Comparison of ENCODE assay signal across 7 mouse cellular contexts in the genomic region with DNA sequence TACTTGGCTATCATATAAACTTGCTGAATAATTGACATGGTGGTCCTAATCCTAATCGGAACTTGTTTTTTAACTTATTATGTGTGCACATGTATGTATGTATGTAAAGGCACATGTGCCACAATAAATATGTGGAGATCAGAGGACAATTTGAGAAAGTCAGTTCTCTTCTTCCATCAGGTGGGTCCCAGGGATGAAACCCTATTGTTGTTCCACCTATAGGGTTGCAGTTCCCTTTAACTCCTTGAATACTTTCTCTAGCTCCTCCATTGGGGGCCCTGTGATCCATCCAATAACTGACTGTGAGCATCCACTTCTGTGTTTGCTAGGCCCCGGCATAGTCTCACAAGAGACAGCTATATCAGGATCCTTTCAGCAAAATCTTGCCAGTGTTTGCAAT. TPM values are rescaled to one million over a fixed set of nuclear protein-coding genes. Genes with fewer than 3 reads are reported as not detected.
A peak's percentile ranks its signal among the peaks of the same experiment; 100 is the strongest.
DNase-seq lines count a peak whose midpoint lies in the region; ATAC-seq and TF ChIP-seq lines count a peak whose summit lies in the region.
"Not testable (repeated sequence)": the region's sequence is repeated elsewhere in the genome, so short reads cannot be mapped to it uniquely, and the experiment has no call there.

No protein-coding gene starts in this region.

- not testable (repeated sequence) for H3K4me3 ChIP-seq in embryonic facial prominence, embryonic 11.5 days (ENCODE audit: low read depth, low read length); forebrain, embryonic 14.5 days (ENCODE audit: low read depth, low read length); lung, embryonic 14.5 days (ENCODE audit: low read depth, low read length); midbrain, embryonic 14.5 days (replicated peaks; ENCODE audit: low read depth, low read length)

- not testable (repeated sequence) for ATAC-seq in embryonic facial prominence, embryonic 11.5 days (replicated peaks; ENCODE audit: insufficient number of reproducible peaks, low FRiP score, low TSS enrichment, low read depth); forebrain, embryonic 14.5 days; lung, embryonic 14.5 days (ENCODE audit: insufficient read depth); midbrain, embryonic 14.5 days (ENCODE audit: low FRiP score, low TSS enrichment)

- not testable (repeated sequence) for H3K36me3 ChIP-seq in embryonic facial prominence, embryonic 11.5 days (replicated peaks; ENCODE audit: control insufficient read depth, insufficient read depth, low read depth, low read length); forebrain, embryonic 14.5 days (ENCODE audit: control insufficient read depth, insufficient read depth, low read length); lung, embryonic 14.5 days (ENCODE audit: insufficient read depth); midbrain, embryonic 14.5 days (ENCODE audit: control insufficient read depth, insufficient read depth, low read length)

- not testable (repeated sequence) for H3K27ac ChIP-seq in embryonic facial prominence, embryonic 11.5 days (replicated peaks; ENCODE audit: low read depth, low read length); forebrain, embryonic 14.5 days (ENCODE audit: low read depth, low read length); lung, embryonic 14.5 days (ENCODE audit: low read depth); midbrain, embryonic 14.5 days (replicated peaks; ENCODE audit: low read depth, low read length)

- not testable (repeated sequence) for H3K4me2 ChIP-seq in embryonic facial prominence, embryonic 11.5 days (ENCODE audit: low read depth, low read length); forebrain, embryonic 14.5 days (ENCODE audit: low read length); lung, embryonic 14.5 days; midbrain, embryonic 14.5 days (ENCODE audit: low read length)

- H3K4me1 ChIP-seq in embryonic facial prominence, embryonic 11.5 days (ENCODE audit: control insufficient read depth, insufficient read depth, low read length); forebrain, embryonic 14.5 days (ENCODE audit: control insufficient read depth, insufficient read depth, low read length); lung, embryonic 14.5 days (ENCODE audit: insufficient read depth); midbrain, embryonic 14.5 days (ENCODE audit: control insufficient read depth, insufficient read depth, low read length): not testable (repeated sequence)

- not testable (repeated sequence) for H3K27me3 ChIP-seq in embryonic facial prominence, embryonic 11.5 days (ENCODE audit: control insufficient read depth, insufficient read depth, low read length); forebrain, embryonic 14.5 days (replicated peaks; ENCODE audit: control insufficient read depth, insufficient read depth, low read length); lung, embryonic 14.5 days (ENCODE audit: insufficient read depth, low read length); midbrain, embryonic 14.5 days (ENCODE audit: control insufficient read depth, insufficient read depth, low read length)

- not testable (repeated sequence) for TF ChIP-seq CTCF in lung, embryonic 14.5 days (IDR thresholded peaks at IDR 0.05; ENCODE audit: low read depth)

- peak; percentile 87 for DNase-seq in embryo, embryonic 10.5 days (ENCODE audit: low spot score)
- peak; percentile 26 for DNase-seq in embryonic facial prominence, embryonic 11.5 days (ENCODE audit: low spot score)
- DNase-seq in forebrain, embryonic 14.5 days (ENCODE audit: low spot score) = peak; percentile 46
- DNase-seq in heart, adult 11 months = peak; percentile 11
- DNase-seq in lung, embryonic 14.5 days = peak; percentile 13
- DNase-seq in midbrain, embryonic 14.5 days = peak; percentile 57
- peak; percentile 16 for DNase-seq in retina, postnatal 1 day

- H3K9ac ChIP-seq in embryonic facial prominence, embryonic 11.5 days (replicated peaks; ENCODE audit: low read length); forebrain, embryonic 14.5 days (ENCODE audit: low read length); lung, embryonic 14.5 days; midbrain, embryonic 14.5 days (replicated peaks; ENCODE audit: low read length): not testable (repeated sequence)

- WGBS in embryonic facial prominence, embryonic 11.5 days = 90% methylated on average over 2 of the region's 2 CpGs
- WGBS in forebrain, embryonic 14.5 days = 92% methylated on average over 2 of the region's 2 CpGs
- 92% methylated on average over 2 of the region's 2 CpGs for WGBS in lung, embryonic 14.5 days
- 88% methylated on average over 2 of the region's 2 CpGs for WGBS in midbrain, embryonic 14.5 days

- not testable (repeated sequence) for H3K9me3 ChIP-seq in embryonic facial prominence, embryonic 11.5 days (replicated peaks; ENCODE audit: control insufficient read depth, low read length); forebrain, embryonic 14.5 days (replicated peaks; ENCODE audit: control insufficient read depth, low read length); lung, embryonic 14.5 days (ENCODE audit: low read depth, low read length); midbrain, embryonic 14.5 days (ENCODE audit: control insufficient read depth, low read length)

RNA-seq across cellular contexts. Expression of gene Zcchc2, which starts 56.0 kb away (rescaled TPM):
- polyA plus RNA-seq in embryonic facial prominence, embryonic 11.5 days (2014; fragmentation: Nextera tagmentation; extraction: Ambion mirVana) = 1.9 and 2.8 TPM in 2 replicates
- polyA plus RNA-seq in forebrain, embryonic 14.5 days (2014; fragmentation: Nextera tagmentation; extraction: Ambion mirVana) = 1.6 and 1.7 TPM in 2 replicates
- polyA plus RNA-seq in lung, embryonic 14.5 days (2014; fragmentation: Nextera tagmentation; extraction: Ambion mirVana) = 3.1 and 3.2 TPM in 2 replicates
- polyA plus RNA-seq in midbrain, embryonic 14.5 days (2014; fragmentation: Nextera tagmentation; extraction: Ambion mirVana) = 2.6 and 2.8 TPM in 2 replicates

Comparison
In these comparisons a context has a peak if more than half of its experiments do, and no peak if none do; other contexts are left out.
1. DNase-seq: peak in every context shown above with its lines; median percentile 87 in embryo, embryonic 10.5 days; 57 in midbrain, embryonic 14.5 days; 46 in forebrain, embryonic 14.5 days; 26 in embryonic facial prominence, embryonic 11.5 days; 16 in retina, postnatal 1 day; 13 in lung, embryonic 14.5 days; 11 in heart, adult 11 months.